Mouse (Mus musculus) midbrain, postnatal 0 days (tissue): Measurements from ENCODE around the gene Uqcc2. TPM values are rescaled to one million over a fixed set of nuclear protein-coding genes. Genes with fewer than 3 reads are reported as not detected.
A peak's percentile ranks its signal among the peaks of the same experiment; 100 is the strongest.

ENCODE experiments used
- ATAC-seq: fragments of 200-750 bp; cut with Nextera tagmentation; 2 replicates; pipeline ENCODE4 v1.8.0; 2017; ENCODE audit warnings: moderate number of reproducible peaks, mild to moderate bottlenecking, moderate TSS enrichment, moderate library complexity; ENCODE audit not compliant: low FRiP score
- DNase-seq: peaks from one replicate; pipeline ENCODE4 v3.0.0-alpha.2; 2015; ENCODE audit warnings: low spot score
- H3K27ac ChIP-seq: fragments of 300-500 bp; sonication (generic); 2 replicates; pipeline ENCODE4 v1.5.1; 2014; ENCODE audit warnings: low read depth, mild to moderate bottlenecking, low read length, mixed read lengths
- H3K27me3 ChIP-seq: fragments of 300-500 bp; sonication (generic); 2 replicates; pipeline ENCODE4 v1.6.1; 2014; ENCODE audit warnings: low read length, control low read depth, mixed read lengths; ENCODE audit not compliant: insufficient read depth
- H3K36me3 ChIP-seq: fragments of 300-500 bp; sonication (generic); 2 replicates; pipeline ENCODE4 v1.6.1; 2014; ENCODE audit warnings: low read length, control low read depth, mixed read lengths; ENCODE audit not compliant: insufficient read depth
- H3K4me1 ChIP-seq: fragments of 300-500 bp; sonication (generic); 2 replicates; pipeline ENCODE4 v1.6.1; 2014; ENCODE audit warnings: mild to moderate bottlenecking, control low read depth, antibody characterized with exemption, low read length, mixed read lengths; ENCODE audit not compliant: insufficient read depth
- H3K4me2 ChIP-seq: fragments of 300-500 bp; sonication (generic); 2 replicates; pipeline ENCODE4 v1.6.1; 2014; ENCODE audit warnings: low read depth, mild to moderate bottlenecking, low read length, mixed read lengths; ENCODE audit not compliant: poor library complexity, severe bottlenecking
- H3K4me3 ChIP-seq: fragments of 300-500 bp; sonication (generic); 2 replicates; pipeline ENCODE4 v1.5.1; 2014; ENCODE audit warnings: low read depth, mild to moderate bottlenecking, low read length, moderate library complexity
- H3K9ac ChIP-seq: fragments of 300-500 bp; sonication (generic); replicated peaks from 2 replicates; pipeline ENCODE4 v1.6.1; 2014; ENCODE audit warnings: mild to moderate bottlenecking, low read length, moderate library complexity, mixed read lengths; ENCODE audit not compliant: poor library complexity, severe bottlenecking
- H3K9me3 ChIP-seq: fragments of 300-500 bp; sonication (generic); 2 replicates; pipeline ENCODE4 v1.6.1; 2016; ENCODE audit warnings: low read length, control low read depth
- CTCF ChIP-seq: IDR thresholded peaks from 2 replicates; pipeline ENCODE4 v1.5.1; 2016; ENCODE audit warnings: antibody characterized with exemption, mild to moderate bottlenecking
- WGBS: fragments of 180-500 bp; shearing (Covaris S2); extraction: QIAGEN DNeasy Blood & Tissue Kit; methylation state at CpG from one replicate; pipeline ENCODE4 v1.1.7; 2014; 5-methylcytosine and 5-hydroxymethylcytosine counted together
- polyA plus RNA-seq: library from polyadenylated mRNA; unstranded; fragments of >200 nt; fragmentation: Nextera tagmentation; extraction: Ambion mirVana; gene quantifications from 2 replicates; pipeline ENCODE4 v1.2.1, GENCODE M21; 2015
- total RNA-seq: library from RNA; depleted of rRNA; stranded (reverse); fragments of >200 nt; gene quantifications from 2 replicates; pipeline ENCODE4 v1.2.3, GENCODE M21; 2014

Uqcc2 gene
- total and polyA plus RNA-seq, 2 experiments from 2014 or later: 213 to 453 TPM

DNA sequence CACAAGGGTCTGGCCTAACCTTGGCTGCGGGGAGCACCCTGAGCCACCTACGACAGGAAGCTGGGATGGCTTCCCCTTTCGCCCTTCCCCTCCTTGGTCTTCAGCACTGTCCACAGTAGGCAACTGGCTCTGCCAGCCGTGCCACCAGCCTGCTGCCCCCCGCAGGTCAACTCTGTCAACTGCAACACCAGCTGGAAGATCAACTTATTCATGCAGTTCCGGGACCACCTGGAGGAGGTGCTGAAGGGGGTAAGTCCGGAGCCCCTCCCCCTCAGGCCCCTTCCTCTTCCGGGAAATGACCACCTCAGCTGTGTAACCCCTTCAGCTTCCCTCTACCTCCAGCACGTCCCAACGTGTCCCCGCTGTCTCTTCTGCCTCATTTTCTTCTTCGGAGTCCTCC lies 46.3 kb downstream of the Uqcc2 start:
- no peaks in the 10 kb centered on the region for H3K4me1 ChIP-seq
- no peak overlapping the region for H3K4me3 ChIP-seq
- ATAC-seq (no peak), DNase-seq (no peak)
- peak; percentile 59 for TF ChIP-seq CTCF
- WGBS: 33% methylated on average over 12 of the region's 12 CpGs
- H3K36me3 ChIP-seq: no peaks in the 10 kb centered on the region
- no peak overlapping the region for H3K4me2 ChIP-seq
- H3K9me3 ChIP-seq: no peaks in the 10 kb centered on the region
- no peak overlapping the region for H3K27ac ChIP-seq
- H3K27me3 ChIP-seq: no peaks in the 10 kb centered on the region
- H3K9ac ChIP-seq: no peak overlapping the region

- Histone ChIP-seq H3K4me1 (no peaks in the 10 kb centered on the region), H3K4me2 (no peak overlapping the region), H3K27me3 (no peaks in the 10 kb centered on the region), H3K4me3 (no peak overlapping the region), H3K36me3 (no peaks in the 10 kb centered on the region), H3K9ac (no peak overlapping the region), H3K9me3 (no peaks in the 10 kb centered on the region), H3K27ac (no peak overlapping the region)
- peak; percentile 80 for TF ChIP-seq CTCF
- 67% methylated on average over 2 of the region's 2 CpGs for WGBS
- ATAC-seq (no peak), DNase-seq (peak; percentile 62)
Observed at GRCm38 (mm10) chr17:27085676-27086075, 48.0 kb downstream of the Uqcc2 start.

GRCm38 (mm10) chr17:27083601-27084000 lies 50.1 kb downstream of the Uqcc2 start:
- no peaks in the 10 kb centered on the region for H3K9me3 ChIP-seq
- ATAC-seq: no peak
- H3K27ac ChIP-seq: no peak overlapping the region
- no peak overlapping the region for H3K9ac ChIP-seq
- H3K4me3 ChIP-seq: no peak overlapping the region
- H3K27me3 ChIP-seq: no peaks in the 10 kb centered on the region
- H3K4me1 ChIP-seq: no peaks in the 10 kb centered on the region
- TF ChIP-seq CTCF: no peak
- no peak for DNase-seq
- H3K36me3 ChIP-seq: no peaks in the 10 kb centered on the region
- no peak overlapping the region for H3K4me2 ChIP-seq
- 76% methylated on average over 9 of the region's 9 CpGs for WGBS

GRCm38 (mm10) chr17:27082796-27083195 lies 50.9 kb downstream of the Uqcc2 start:
- ATAC-seq: no peak
- 71% methylated on average over 8 of the region's 8 CpGs for WGBS
- no peaks in the 10 kb centered on the region for H3K9me3 ChIP-seq
- H3K4me3 ChIP-seq: no peak overlapping the region
- H3K27ac ChIP-seq: no peak overlapping the region
- H3K36me3 ChIP-seq: no peaks in the 10 kb centered on the region
- no peak overlapping the region for H3K4me2 ChIP-seq
- no peak overlapping the region for H3K9ac ChIP-seq
- DNase-seq: no peak
- H3K4me1 ChIP-seq: no peaks in the 10 kb centered on the region
- TF ChIP-seq CTCF: no peak
- no peaks in the 10 kb centered on the region for H3K27me3 ChIP-seq

DNA sequence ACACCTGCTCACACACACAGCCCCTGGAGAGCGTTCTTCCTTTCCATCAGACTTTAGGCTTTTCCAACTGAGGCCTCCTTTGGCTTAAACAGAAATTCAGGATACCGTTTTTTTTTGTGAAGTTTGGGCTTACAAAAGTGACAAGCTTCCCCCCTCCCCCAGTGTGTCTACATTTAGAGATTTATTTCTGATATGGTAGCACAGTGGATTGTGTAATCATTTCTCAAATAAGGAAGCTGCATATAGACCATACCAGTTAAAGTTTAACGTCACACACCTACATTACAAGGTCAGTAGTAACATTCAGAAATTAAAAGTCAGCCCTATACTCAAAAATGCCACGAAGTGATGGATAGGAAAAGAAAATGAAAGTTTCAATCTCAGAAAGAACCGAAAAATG lies 51.8 kb downstream of the Uqcc2 start:
- WGBS: 81% methylated on average over 5 of the region's 5 CpGs
- no peak overlapping the region for H3K9ac ChIP-seq
- no peak for DNase-seq

GRCm38 (mm10) chr17:27078499-27078898 lies 55.2 kb downstream of the Uqcc2 start:
- WGBS: 83% methylated on average over 6 of the region's 6 CpGs
- no peak for TF ChIP-seq CTCF
- H3K4me2 ChIP-seq: no peak overlapping the region

More for the DNA sequence above, 51.8 kb downstream of the Uqcc2 start:
- ATAC-seq: no peak
- no peak for TF ChIP-seq CTCF
- no peak overlapping the region for H3K4me2 ChIP-seq
- H3K36me3 ChIP-seq: no peaks in the 10 kb centered on the region
- H3K9me3 ChIP-seq: no peaks in the 10 kb centered on the region
- no peak overlapping the region for H3K27ac ChIP-seq
- no peak overlapping the region for H3K4me3 ChIP-seq
- no peaks in the 10 kb centered on the region for H3K27me3 ChIP-seq
- no peaks in the 10 kb centered on the region for H3K4me1 ChIP-seq

More at GRCm38 (mm10) chr17:27078499-27078898, 55.2 kb downstream of the Uqcc2 start:
- no peak overlapping the region for H3K9ac ChIP-seq
- no peak for DNase-seq
- no peaks in the 10 kb centered on the region for H3K4me1 ChIP-seq
- H3K27ac ChIP-seq: no peak overlapping the region
- no peak for ATAC-seq
- H3K4me3 ChIP-seq: no peak overlapping the region
- no peaks in the 10 kb centered on the region for H3K36me3 ChIP-seq
- no peaks in the 10 kb centered on the region for H3K27me3 ChIP-seq
- H3K9me3 ChIP-seq: no peaks in the 10 kb centered on the region
